Mouse (Mus musculus) hindlimb bud, embryonic 11.5 days (tissue): Measurements from ENCODE around the gene Ocm.
A peak's percentile ranks its signal among the peaks of the same experiment; 100 is the strongest.
"Not testable (repeated sequence)": the region's sequence is repeated elsewhere in the genome, so short reads cannot be mapped to it uniquely, and the experiment has no call there.

ENCODE experiments used
- DNase-seq: peaks from one replicate; pipeline ENCODE4 v3.0.0-alpha.2; 2012; ENCODE audit warnings: low read depth, low spot score; ENCODE audit errors: extremely low spot score

Gene Ocm

GRCm38 (mm10) chr5:144026620-144027263 lies at the start of gene Ocm:
Ocm (minus strand) TSS chr5:144026670.
- no peak for DNase-seq

DNA sequence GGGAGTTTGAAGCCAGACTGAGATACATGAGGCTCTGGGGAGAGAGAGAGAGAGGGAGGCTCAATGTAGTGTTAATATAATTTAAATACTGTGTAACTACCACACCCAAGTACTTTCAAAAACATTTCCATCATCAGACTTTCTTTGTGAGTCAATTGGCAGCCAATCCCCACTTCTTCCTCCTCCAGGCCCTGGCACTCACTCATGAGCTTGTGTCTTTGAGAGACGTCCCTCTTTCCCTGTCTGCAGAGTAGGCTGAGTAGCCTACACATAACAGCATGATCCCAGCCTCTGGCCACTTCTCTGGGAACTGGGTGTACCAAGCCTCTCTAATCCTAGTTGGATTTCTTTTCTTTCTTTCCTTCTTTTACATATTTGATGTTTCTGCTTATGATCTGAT lies 44.8 kb upstream of the Ocm start:
- DNase-seq = no peak

- no peak for DNase-seq
Measured at GRCm38 (mm10) chr5:144070064-144070463, 43.6 kb upstream of the Ocm start.

DNA sequence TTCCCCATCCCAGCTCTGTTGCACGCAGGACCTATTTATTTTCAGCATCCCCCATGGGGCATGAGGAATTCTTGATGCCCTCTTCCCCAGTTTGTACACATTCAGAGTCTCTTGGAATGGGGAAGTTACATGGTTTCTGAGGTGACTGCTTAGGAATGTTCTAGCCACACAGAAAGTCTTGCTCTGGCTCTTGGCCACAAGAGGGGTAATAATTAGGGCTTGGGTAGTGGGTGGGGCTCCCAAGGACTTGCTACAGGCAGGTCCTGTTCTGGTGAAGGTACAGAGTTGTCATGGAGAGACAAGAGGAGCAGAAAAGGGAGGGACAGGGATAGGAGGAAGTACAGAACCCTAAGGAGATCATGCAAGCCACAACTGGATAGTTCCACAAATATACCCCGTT lies 39.6 kb upstream of the Ocm start:
- DNase-seq = no peak

GRCm38 (mm10) chr5:144064093-144064492 lies 37.6 kb upstream of the Ocm start:
- DNase-seq = no peak

- no peak for DNase-seq
Measured at GRCm38 (mm10) chr5:144054340-144054739, 27.9 kb upstream of the Ocm start.

DNA sequence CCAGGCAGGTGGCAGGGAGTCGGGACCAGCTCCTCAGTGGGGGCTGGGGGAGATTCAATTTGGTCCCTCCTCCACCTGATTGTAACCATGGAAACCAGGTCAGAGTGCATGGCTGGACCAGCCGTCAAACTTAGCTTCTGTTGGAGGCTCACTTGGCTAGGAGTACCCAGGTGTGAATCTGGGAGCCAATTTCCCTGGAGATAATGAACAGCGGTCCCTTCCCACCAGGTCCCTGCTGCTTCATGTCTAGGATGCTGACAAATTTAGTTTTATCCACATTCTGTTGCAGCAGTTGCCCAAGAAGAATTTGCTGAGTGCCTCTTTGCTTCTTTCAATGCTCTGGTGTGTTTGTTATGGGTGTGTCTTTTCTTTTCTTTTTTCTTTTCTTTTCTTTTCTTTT lies 27.0 kb upstream of the Ocm start:
- no peak for DNase-seq

- no peak for DNase-seq
Measured at GRCm38 (mm10) chr5:144051268-144051667, 24.8 kb upstream of the Ocm start.

DNA sequence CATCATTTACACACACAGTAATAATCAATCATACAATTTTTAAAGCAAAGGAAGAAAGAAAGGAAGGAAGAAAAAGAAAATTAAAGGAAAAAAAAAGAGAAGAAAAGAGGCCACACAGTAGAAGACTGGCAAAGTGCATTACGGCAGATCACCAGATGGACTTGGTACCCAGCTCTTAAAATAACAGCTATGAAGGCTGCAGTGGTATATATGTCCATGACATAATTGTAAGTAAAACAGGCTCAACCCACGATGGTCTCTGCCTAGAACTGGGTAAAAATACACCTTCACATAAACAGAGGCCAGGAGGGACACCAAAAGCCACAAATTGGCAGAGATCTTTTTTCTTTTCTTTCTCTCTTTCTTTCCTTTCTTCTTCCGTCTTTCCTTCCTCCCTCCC lies 23.4 kb upstream of the Ocm start:
- no peak for DNase-seq

- DNase-seq = no peak
Measured at GRCm38 (mm10) chr5:144047324-144047723, 20.9 kb upstream of the Ocm start.

DNA sequence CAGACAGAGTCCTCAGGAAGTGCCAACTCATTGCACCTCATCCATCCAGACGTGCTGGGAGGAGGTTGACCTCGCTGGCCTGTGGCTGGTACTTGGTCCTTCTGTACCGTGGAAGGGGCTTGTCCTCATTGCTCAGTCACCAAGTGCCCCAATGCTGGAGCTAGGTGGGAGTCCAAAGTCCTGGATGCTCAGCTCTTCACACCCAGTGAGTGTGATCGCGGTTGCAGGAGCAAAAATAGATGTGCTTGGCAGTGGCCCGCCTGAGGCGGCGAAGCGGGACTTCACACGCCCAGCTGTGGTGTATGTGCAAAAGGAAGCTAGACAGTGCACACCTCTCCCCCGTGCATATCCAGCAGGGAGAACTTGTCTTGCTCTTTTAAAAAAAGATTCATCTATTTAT lies 16.7 kb upstream of the Ocm start:
- no peak for DNase-seq

GRCm38 (mm10) chr5:144040720-144041364 lies 14.4 kb upstream of the Ocm start:
- DNase-seq = peak; percentile 41

DNA sequence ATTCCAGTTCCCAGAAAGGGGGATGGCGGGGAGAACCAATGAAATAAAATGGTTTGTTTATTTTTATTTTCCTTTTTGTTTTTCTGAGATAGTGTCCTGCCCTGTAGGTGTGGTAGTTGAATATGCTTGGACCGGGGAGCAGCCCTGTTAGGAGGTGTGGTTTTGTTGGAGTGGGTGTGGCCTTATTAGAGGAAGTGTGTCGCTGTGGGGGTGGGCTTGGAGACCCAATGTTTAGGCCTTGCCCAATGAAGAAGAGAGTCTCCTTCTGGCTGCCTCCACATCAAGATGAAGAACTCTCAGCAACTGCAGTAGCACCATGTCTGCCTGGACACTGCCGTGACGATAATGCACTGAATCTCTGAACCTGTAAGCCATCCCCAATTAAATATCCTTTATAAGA lies 13.4 kb upstream of the Ocm start:
- DNase-seq = no peak

GRCm38 (mm10) chr5:144039156-144039675 lies 12.7 kb upstream of the Ocm start:
- DNase-seq = no peak

DNA sequence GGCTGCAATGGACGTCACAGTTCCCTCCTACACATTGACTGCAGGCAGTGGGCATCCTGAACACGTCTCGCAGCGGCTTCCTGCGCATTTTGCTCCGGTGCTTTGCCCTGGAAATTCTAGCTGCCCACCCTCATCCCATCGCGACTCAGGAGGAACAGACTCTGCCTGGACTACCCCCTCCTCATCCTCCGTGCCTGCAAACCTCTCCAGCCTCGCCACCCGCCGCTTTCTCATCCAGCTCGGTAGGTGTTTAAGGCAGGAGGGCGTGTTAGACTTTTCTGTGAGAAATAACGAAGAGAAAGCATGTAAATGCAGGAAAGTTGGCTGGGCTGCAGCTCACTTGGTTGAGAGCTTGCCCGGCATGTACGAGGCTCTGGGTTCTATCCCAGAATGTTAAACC lies 10.5 kb upstream of the Ocm start:
- no peak for DNase-seq

- DNase-seq = no peak
Measured at GRCm38 (mm10) chr5:144034567-144034966, 8.1 kb upstream of the Ocm start.

GRCm38 (mm10) chr5:144032491-144032890 lies 6.0 kb upstream of the Ocm start:
- DNase-seq = no peak

GRCm38 (mm10) chr5:144015845-144016244 lies 10.6 kb downstream of the Ocm start:
- DNase-seq = no peak

- no peak for DNase-seq
Measured at GRCm38 (mm10) chr5:144015312-144015650, 11.2 kb downstream of the Ocm start.

GRCm38 (mm10) chr5:144014551-144015311 lies 11.7 kb downstream of the Ocm start, which contains the start of gene Ccz1:
Ccz1 (minus strand) TSS chr5:144014877.
- peak; percentile 68 for DNase-seq

GRCm38 (mm10) chr5:144013366-144014134 lies 12.9 kb downstream of the Ocm start:
- DNase-seq = not testable (repeated sequence)
